Mouse (Mus musculus): ENCODE data around the gene Pax6.

Pax6 gene

DNA sequence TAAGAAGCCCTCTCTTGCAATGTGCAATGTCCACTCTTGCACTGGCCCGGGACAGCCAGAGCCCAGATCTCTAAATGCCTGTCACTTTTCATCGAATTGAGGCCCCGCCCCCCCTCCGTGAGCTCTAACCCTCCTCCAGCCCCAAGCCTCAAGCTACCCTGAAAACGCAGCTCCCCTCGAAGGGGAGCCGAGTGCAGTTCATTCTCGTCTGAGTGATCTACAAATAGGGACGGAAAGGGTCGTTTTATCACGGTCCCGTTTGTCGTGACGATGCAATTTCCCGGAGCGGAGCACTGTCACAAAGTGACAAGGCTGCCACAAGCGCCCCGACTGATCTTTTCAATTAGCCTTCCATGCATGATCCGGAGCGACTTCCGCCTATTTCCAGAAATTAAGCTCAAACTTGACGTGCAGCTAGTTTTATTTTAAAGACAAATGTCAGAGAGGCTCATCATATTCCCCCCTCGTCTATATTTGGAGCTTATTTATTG is 13.4 kb downstream of the Pax6 start:
- in situ Hi-C loops (cut with MboI, MseI): loop anchor here in 1 of 2 experiments (25.0 kb wide), 1 partner anchor 1520 kb away; no protein-coding TSS in a partner anchor

DNA sequence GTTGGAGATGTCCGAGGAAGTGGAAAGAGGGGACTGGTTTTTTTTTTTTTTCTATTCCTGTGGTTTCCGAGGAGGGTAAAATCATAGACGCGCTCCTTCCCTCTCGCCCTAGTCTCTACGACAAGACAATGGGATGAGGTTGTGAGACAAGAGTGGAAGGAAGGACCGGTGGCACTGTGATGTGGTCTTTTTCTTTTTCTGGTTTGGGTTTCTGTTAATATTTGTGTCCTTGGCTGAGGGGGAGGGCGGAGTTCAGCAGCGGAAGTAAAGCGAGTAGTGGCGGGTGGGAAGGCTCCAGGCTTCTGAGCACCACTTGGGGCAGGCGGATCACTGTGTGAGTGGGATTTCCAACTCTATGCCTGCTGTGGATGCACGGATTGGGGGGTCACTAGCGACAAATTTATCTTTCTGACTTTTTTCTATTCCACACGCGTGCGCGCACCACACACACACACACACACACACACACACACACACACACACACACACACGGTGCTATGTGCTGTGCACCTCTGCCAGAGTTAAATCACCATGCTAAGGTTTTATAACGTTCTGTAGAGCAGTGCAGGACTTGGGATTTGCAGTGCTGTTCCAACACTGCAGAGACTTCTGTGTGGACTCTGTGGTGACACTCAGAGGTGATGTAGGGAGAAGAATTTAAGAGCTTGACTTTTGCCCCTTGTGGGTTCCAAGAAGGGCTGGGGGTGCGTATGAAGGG is 14.1 kb downstream of the Pax6 start:
- in situ Hi-C loops (cut with MboI, MseI): loop anchor here in 1 of 2 experiments (25.0 kb wide), 1 partner anchor 1520 kb away; no protein-coding TSS in a partner anchor

DNA sequence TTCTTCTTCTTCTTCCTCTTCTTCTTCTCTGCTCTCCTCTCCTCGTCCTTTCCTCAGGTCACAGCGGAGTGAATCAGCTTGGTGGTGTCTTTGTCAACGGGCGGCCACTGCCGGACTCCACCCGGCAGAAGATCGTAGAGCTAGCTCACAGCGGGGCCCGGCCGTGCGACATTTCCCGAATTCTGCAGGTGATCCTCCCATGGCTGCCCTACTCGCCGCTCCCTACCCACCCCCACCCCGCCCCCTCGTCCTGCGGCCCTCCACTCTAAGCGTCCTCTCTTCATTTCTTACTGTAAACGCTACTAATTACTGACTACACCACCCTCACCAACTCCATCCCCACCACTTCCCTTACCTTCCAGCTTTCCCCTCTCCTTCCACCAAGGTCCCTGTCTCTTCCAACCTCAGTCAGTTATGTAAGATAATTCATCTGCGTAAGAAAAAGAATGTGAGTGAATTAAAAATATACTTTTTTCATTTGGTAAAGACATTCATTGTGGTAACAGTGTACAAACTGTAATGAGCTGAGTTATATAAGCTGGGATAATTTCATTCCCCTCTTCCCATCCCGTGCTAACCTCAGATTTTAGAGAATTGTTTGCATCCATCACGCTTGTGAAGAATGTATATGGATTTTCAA is 15.2 kb downstream of the Pax6 start:
- in situ Hi-C loops (cut with MboI, MseI): loop anchor here in 1 of 2 experiments (25.0 kb wide), 1 partner anchor 1522 kb away; no protein-coding TSS in a partner anchor

DNA sequence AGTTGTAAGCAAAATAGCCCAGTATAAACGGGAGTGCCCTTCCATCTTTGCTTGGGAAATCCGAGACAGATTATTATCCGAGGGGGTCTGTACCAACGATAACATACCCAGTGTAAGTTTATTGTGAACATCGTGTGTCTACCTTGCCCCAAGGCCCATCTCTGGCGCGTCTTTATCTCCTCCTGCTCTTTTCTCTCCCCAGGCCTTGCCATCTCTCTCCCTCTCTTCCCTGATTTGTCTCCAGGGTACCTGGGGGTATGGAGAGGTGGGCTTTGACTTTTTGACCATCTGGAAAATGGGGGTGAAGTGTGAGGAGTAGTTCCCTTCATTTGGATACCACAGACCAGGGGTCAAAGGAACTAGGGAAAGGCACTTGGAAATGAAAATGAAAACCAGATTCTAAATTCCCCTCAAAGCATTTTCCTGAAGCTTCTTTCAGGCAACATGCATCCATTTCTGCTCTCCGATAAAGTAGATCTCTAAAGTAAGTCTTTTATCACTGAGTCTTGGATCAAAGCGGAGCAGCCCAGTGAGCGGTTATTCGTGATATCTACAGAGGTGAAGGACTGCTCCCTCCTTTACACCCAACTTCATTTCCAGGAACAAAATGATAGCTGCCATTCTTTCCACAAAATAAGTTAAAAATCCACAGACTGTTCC is 16.4 kb downstream of the Pax6 start:
- in situ Hi-C loops (cut with MboI, MseI): loop anchor here in 1 of 2 experiments (25.0 kb wide), 1 partner anchor 1523 kb away; no protein-coding TSS in a partner anchor

DNA sequence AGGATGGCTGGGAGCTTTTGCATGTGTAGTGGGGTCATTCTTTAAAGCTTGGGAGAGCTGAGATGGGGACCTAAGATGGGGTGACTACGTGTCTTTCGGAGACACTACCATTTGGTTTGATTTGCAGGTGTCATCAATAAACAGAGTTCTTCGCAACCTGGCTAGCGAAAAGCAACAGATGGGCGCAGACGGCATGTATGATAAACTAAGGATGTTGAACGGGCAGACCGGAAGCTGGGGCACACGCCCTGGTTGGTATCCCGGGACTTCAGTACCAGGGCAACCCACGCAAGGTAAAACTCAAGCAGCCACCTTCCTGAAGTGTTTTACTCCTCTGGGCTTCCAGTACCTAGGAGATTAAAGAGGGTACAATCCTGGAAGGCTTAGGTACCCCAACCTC is 17.0 kb downstream of the Pax6 start:
- in situ Hi-C loops (cut with MboI, MseI): loop anchor here in 1 of 2 experiments (25.0 kb wide), 1 partner anchor 1523 kb away; no protein-coding TSS in a partner anchor

DNA sequence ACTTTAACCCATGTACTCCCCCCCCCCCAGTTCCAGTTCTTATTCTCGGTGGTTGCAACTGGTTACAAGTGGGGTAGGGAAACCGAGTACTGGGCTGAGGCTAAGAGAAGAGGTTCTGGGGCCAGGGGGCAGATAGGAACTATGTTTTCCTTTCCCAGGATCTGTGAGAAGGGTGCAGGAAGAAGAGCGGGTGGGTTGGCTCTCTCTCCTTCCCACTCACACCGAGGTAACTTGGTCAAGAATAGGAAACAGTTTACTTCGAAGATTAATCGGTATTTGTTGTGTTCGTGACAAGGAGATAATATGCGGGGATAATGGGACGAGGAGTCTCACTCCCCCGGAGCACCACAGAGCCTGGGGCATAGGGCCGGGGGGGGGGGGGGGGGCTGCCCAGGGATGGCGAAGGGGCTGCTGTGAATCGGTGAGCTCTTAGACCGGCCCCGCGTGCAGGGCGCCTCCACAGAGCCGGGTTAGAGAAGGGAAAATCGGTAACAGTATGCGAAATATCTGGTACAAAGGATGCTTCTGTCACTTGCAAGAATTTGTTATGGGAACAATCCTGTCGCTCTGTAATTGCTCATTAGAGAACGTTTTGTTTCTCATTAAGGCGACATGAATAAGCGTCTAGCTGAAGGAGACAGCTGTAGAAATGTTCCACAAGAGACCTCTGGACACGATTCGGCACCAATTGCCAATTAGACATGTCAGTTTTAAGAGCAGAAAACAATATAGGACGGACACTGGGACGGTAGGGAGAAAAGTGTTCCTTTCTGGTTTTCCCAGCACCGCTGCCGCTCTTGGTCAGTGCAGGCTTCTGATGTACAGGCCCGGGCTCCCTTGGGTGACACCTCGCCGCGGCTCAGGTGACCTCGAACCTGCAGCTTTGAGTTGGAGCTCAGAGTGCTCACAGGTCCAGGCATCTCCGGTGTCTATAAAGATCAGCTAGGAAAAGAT is 17.9 kb downstream of the Pax6 start:
- in situ Hi-C loops (cut with MboI, MseI): loop anchor here in 1 of 2 experiments (25.0 kb wide), 1 partner anchor 1524 kb away; no protein-coding TSS in a partner anchor

DNA sequence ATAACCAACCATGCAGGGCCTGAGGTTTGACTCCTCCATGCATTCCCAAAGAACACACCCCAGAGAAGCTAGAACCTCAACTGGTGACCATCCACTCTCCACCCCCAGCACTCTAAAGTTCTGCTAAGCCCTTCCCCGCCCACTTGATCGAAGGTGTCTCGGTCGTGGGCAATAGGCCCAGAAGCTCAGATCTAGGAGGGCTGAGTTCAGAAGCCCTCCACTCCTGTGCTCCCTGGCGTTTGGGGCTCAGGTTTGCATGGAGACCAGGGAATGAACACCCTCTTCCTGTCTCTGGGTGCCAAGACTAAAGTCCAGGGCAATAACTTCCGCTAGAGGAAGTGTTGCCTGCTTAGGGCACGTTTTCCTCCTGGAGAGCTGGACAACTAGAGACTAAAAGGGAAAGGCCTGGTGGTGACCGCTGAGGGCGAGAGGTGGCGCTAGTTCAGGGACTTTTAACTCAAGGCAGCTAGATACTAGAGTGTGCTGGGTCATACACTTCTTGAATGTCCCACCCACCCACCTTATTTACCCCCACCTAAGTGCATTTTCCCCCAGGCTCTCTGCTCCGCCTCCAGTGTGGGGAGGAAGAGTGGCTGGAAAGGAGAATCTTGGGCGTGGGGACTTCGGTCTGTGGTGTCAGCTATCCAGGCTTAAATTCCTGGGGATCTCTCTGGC is 18.8 kb downstream of the Pax6 start:
- in situ Hi-C loops (cut with MboI, MseI): loop anchor here in 1 of 2 experiments (25.0 kb wide), 1 partner anchor 1525 kb away; no protein-coding TSS in a partner anchor

DNA sequence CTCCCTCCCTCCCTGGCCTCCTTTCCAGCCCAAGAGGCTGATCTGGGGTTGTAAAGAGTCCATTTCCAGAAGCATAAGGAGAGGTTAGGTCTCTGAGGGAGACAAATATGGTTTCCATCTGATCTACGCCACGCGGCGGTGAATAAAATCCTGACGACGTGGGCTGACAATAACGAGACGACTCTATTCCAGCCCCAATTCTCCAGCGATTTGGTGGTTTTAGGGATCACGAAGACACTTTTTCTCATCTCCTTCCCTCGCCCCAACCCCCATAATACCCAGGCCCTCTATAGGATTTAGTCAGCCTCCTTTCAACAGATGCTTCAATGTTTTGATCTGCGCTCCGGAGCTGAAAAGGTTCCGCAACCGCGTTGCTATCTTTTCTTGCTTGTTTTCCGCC is 19.3 kb downstream of the Pax6 start:
- in situ Hi-C loops (cut with MboI, MseI): loop anchor here in 1 of 2 experiments (25.0 kb wide), 1 partner anchor 1526 kb away; no protein-coding TSS in a partner anchor

DNA sequence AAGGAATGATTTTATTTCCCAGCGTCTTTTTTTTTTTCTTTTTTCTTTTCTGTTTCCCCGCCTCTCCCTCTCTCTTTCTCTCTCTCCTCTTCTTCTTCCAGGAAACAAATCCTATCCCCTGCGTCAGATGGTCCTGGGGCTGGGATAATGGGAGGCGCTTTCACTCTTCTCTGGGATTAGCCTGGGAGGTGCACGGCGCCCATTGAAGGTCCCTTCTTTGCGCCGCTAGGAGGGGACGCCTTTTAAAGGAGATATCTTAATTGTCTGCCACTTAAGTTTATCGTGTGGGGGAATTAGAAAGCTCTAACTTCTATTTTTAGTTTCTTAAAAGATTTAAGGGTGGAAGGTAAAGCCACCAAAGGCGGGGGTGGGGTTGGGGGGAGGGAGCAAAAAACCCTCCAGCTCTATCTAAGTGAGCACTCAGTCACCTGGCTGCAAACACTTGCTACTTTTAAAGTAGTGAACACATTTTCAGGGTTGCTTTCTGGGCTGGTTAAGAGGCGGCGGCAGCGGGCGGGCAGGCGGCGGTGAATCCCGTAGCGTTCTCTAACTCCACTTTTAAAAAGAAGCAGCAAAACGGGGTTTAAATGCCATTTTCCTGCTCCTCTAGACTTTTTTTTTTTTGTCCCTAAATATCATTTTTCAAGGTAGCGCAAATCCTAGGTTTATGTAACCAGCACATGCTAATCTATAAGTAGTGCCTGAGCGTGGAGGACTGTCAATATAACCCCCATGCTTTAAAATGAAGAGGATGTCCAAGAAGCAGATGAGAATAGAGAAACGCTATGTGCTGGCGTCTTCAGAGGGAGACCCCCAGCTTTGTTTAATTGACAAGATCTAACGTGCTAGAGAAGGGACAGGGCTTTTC is 20.0 kb downstream of the Pax6 start:
- in situ Hi-C loops (cut with MboI, MseI): loop anchor here in 1 of 2 experiments (25.0 kb wide), 1 partner anchor 1526 kb away; no protein-coding TSS in a partner anchor

DNA sequence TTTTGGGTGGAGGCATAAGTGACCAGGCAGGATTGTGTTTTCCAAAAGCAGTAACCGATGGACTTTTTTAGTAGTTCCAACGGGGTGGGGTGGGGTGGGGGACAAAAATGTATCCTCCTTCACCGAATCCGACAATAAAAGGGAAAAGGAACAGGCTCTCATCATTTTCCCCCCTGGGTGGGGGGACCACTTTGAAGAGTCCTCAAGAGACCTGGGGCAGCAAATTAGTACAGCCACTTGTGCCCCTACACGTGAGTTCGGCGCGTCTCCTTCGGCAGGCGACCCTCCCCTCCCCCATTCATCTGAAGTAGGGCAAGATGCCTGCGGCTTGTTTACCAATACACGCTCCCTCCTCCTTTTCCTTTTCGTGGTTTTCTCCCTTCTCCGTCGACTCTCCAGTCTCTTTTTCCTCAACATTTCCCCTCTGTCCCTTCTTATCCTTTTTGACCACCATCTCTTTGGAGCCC is 20.6 kb downstream of the Pax6 start:
- in situ Hi-C loops (cut with MboI, MseI): loop anchor here in 1 of 2 experiments (25.0 kb wide), 1 partner anchor 1527 kb away; no protein-coding TSS in a partner anchor

DNA sequence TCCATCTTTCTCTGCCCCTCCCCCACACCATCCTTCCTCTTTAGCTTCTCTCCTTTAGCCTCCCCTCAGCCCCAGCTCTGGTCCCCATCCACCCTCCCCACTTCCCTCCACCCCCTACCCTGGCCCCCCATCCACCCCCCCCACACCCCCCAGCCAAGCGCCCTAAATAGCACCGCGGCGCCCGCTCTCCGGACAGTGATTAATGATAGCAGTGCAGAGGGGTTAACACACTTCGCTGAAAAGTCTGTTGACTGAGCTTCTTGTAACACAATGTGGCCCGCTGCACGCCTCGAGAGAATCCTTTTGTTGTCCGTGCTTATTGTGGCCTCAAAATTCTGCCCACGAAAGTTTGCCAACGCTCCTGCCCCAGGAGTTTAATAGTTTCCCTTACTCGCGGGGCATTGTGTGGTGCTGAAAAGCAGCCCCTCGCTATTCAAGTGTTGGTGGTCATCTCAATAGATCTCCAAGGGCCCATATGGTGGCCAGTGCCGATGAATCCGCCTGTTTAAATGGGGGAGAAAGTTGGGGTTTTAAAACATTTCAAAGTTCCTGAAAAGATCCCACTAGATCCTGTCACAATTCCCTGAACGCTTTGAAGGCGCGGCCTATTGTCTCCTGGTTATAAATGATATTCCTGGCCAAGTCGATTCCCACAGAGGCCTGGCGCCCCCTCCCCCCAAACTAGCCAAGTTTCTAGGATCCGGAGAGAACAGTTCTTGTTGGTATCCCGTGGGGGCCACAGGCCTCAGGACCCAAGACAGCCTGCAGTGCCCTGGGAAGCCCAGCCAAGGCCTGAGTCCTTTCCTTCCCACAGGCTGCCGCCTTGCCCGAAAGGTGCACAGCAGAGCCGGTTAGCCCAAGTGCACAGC is 21.3 kb downstream of the Pax6 start:
- in situ Hi-C loops (cut with MboI, MseI): loop anchor here in 1 of 2 experiments (25.0 kb wide), 1 partner anchor 1528 kb away; no protein-coding TSS in a partner anchor

DNA sequence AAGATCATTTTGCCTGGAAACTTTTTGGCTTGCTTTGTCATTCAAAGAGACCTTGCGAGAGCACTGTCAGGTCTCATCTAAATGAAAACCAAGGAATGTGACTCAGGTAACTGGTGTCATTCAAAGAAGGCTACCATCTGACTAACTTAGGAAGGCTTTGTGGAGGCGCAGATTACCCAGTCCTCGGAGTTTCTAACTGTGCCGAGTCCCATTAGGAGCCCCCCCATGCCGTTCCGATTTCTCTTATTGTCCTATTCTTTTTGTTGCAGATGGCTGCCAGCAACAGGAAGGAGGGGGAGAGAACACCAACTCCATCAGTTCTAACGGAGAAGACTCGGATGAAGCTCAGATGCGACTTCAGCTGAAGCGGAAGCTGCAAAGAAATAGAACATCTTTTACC is 22.6 kb downstream of the Pax6 start:
- in situ Hi-C loops (cut with MboI, MseI): loop anchor here in 1 of 2 experiments (25.0 kb wide), 1 partner anchor 1529 kb away; no protein-coding TSS in a partner anchor

DNA sequence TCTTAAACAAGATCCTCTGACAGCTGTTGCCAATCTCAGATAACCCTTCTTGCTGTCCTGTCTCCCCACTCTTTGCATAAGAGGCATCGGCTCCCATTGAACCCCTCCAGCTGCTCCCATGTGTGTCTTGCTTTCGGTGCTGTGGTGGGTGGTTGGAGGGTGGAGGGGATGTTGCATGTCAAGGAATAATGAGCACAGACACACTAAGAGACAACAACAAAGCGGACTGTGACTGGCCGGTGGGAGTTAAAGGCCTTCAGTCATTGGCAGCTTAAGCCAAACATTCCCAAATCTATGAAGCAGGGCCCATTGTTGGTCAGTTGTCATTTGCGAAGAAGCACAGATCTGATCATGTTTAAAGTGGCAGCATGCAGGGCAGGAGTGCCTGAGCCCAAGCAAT is 29.0 kb downstream of the Pax6 start:
- in situ Hi-C loops (cut with MboI, MseI): loop anchor here in 1 of 2 experiments (25.0 kb wide), 1 partner anchor 1535 kb away; no protein-coding TSS in a partner anchor

DNA sequence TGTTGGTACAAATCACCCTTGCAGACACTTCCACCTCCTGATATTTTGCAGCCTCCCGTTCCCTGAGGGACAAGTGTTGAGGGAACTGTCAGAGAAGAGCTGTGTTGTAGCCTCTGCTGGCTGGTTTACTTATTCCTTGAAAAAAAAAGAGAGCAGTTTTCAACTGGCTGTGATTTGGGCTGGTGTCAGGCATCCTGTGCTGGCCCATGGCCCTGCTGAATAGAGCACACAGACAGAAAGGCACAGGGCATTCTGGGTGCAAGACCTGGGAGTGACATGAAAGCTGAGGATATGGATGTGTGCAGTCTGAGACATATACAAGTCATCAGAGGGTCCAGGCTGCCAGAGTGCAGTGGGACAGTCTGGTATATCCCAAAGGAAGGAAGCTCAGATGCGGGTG is 29.9 kb downstream of the Pax6 start:
- in situ Hi-C loops (cut with MboI, MseI): loop anchor here in 1 of 2 experiments (25.0 kb wide), 1 partner anchor 1536 kb away; no protein-coding TSS in a partner anchor

DNA sequence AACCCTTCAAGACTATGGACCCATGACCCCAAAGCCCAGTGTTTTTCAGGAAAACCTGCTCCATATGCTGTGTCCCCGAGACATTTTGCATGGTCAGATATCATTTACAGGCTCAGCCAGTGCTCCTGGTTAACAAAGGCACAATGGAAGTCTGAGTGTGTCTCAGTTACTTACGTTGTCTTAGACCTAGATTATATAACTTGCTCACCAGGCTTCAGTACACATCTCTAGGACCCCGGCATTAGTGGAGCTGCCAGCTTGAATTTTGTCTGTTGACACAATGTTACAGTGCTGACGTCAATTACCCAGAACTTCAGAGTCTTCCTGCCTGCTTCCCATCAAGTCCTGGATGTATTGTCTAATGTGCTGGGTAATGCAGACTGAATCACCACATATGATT is 33.1 kb downstream of the Pax6 start:
- in situ Hi-C loops (cut with MboI, MseI): no loop called here

DNA sequence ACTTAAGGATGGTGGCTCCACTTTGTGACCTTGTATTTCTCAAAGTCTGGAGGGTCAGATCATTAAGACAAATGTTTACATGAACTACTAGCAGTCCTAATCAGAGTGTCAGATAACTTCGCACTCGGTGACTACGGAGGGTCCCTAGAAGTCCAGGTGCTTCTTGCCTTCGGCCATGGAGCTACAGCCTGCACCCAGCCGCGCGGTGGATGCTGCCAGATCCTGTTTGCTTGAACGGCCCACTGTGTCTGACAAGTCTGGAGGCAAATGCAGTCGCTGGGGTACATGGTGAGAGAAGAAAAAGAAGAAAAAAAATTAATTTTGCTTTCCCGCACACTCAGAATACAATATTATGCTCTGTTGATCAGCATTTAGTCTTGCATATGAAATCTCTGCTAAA is 33.9 kb downstream of the Pax6 start:
- in situ Hi-C loops (cut with MboI, MseI): no loop called here

DNA sequence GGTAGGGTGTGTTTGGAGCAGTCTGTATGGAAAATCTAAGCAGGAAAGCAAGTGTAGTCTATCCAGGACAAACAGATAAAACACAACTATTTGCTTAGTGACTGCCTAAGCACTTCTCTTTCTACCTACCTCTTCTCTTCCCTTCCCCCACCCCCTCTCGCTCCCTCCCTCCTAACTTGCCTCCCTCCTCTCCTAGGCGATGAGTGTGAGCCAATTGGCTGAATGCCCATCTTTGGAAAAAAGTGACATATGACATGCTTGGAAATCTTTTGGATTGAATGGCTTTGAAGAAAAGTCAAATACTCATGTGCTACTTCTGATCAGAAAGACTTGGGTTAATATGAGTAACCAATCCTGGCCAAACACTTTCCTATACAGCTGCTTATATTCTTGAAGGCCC is 36.6 kb downstream of the Pax6 start:
- in situ Hi-C loops (cut with MboI, MseI): no loop called here
